Mouse (Mus musculus) ovary, postnatal 36 days (tissue): ENCODE data around the gene Madd.
"Not testable (repeated sequence)": the region's sequence is repeated elsewhere in the genome, so short reads cannot be mapped to it uniquely, and the experiment has no call there.

Source experiments
- DNase-seq: peaks from one replicate; pipeline ENCODE4 v3.0.0; 2022; ENCODE audit warnings: low spot score, mixed read lengths

The Madd gene

GRCm38 (mm10) chr2:91125101-91125500 is 58.5 kb downstream of the Madd start:
- no peak for DNase-seq

- DNase-seq: no peak
Measured at GRCm38 (mm10) chr2:91123521-91123920, 60.1 kb downstream of the Madd start.

GRCm38 (mm10) chr2:91121497-91121896 is 62.1 kb downstream of the Madd start:
- DNase-seq: no peak

GRCm38 (mm10) chr2:91121011-91121410 is 62.6 kb downstream of the Madd start:
- DNase-seq: no peak

- DNase-seq: no peak
Measured at GRCm38 (mm10) chr2:91120261-91120671, 63.4 kb downstream of the Madd start.

GRCm38 (mm10) chr2:91119551-91119950 is 64.1 kb downstream of the Madd start:
- DNase-seq: no peak

- DNase-seq: no peak
Measured at GRCm38 (mm10) chr2:91119061-91119460, 64.6 kb downstream of the Madd start.

GRCm38 (mm10) chr2:91118647-91119046 is 65.0 kb downstream of the Madd start:
- DNase-seq: no peak

GRCm38 (mm10) chr2:91117585-91118275 is 65.9 kb downstream of the Madd start, which contains the start of gene Mybpc3:
Mybpc3 (plus strand) TSS chr2:91118144.
- no peak for DNase-seq

- DNase-seq: no peak
Measured at GRCm38 (mm10) chr2:91116842-91117241, 66.8 kb downstream of the Madd start.

- no peak for DNase-seq
Measured at GRCm38 (mm10) chr2:91115578-91115970, 68.1 kb downstream of the Madd start.

GRCm38 (mm10) chr2:91114781-91115577 is 68.7 kb downstream of the Madd start:
- DNase-seq: peak; percentile 98

GRCm38 (mm10) chr2:91113852-91114251 is 69.8 kb downstream of the Madd start:
- DNase-seq: no peak

GRCm38 (mm10) chr2:91113334-91113733 is 70.3 kb downstream of the Madd start:
- no peak for DNase-seq

GRCm38 (mm10) chr2:91112491-91112890 is 71.1 kb downstream of the Madd start:
- DNase-seq: no peak

GRCm38 (mm10) chr2:91111832-91112231 is 71.8 kb downstream of the Madd start:
- DNase-seq: not testable (repeated sequence)

GRCm38 (mm10) chr2:91110429-91110828 is 73.2 kb downstream of the Madd start:
- DNase-seq: no peak

- no peak for DNase-seq
Measured at GRCm38 (mm10) chr2:91109807-91110385, 73.7 kb downstream of the Madd start.

GRCm38 (mm10) chr2:91109241-91109640 is 74.4 kb downstream of the Madd start:
- DNase-seq: no peak

- DNase-seq: no peak
Measured at GRCm38 (mm10) chr2:91108156-91108555, 75.5 kb downstream of the Madd start.

- peak; percentile 88 for DNase-seq
Measured at GRCm38 (mm10) chr2:91101124-91101740, 82.4 kb downstream of the Madd start.

- no peak for DNase-seq
Measured at GRCm38 (mm10) chr2:91098156-91098555, 85.5 kb downstream of the Madd start.

- DNase-seq: no peak
Measured at GRCm38 (mm10) chr2:91097015-91097414, 86.6 kb downstream of the Madd start.
